Mouse (Mus musculus) liver, adult 2 months (tissue): Measurements from ENCODE around the gene Hoxa7.

Experiments
- CTCF ChIP-seq: fragments of 200-500 bp; IDR thresholded peaks from 2 replicates; pipeline ENCODE4 v1.5.1; 2011; ENCODE audit warnings: low read depth, low read length, control low read depth
- POLR2A ChIP-seq: fragments of 200-500 bp; IDR thresholded peaks from 2 replicates; pipeline ENCODE4 v1.6.1; 2011; ENCODE audit warnings: low read length, control low read depth; ENCODE audit not compliant: insufficient read depth; ENCODE audit errors: extremely low read depth

GRCm38 (mm10) chr6:52268341-52268740 is 46.7 kb upstream of the Hoxa7 start:
- TF ChIP-seq POLR2A (no peak), CTCF (no peak)
